Mouse (Mus musculus) stomach, embryonic 16.5 days (tissue): ENCODE measurements around the gene Ston1. TPM values are rescaled to one million over a fixed set of nuclear protein-coding genes. Genes with fewer than 3 reads are reported as not detected.
A peak's percentile ranks its signal among the peaks of the same experiment; 100 is the strongest.

Experiments used
- ATAC-seq: fragments of 200-750 bp; cut with Nextera tagmentation; 2 replicates; pipeline ENCODE4 v1.8.0; 2017; ENCODE audit warnings: moderate number of reproducible peaks, moderate TSS enrichment; ENCODE audit not compliant: insufficient read depth, low FRiP score
- H3K27ac ChIP-seq: fragments of 300-500 bp; sonication (generic); 2 replicates; pipeline ENCODE4 v1.5.1; 2014; ENCODE audit warnings: low read length
- H3K27me3 ChIP-seq: fragments of 300-500 bp; sonication (generic); 2 replicates; pipeline ENCODE4 v1.6.1; 2014; ENCODE audit warnings: low read length, control low read depth, mixed read lengths; ENCODE audit not compliant: control insufficient read depth, insufficient read depth
- H3K36me3 ChIP-seq: fragments of 300-500 bp; sonication (generic); 2 replicates; pipeline ENCODE4 v1.6.1; 2014; ENCODE audit warnings: low read length; ENCODE audit not compliant: control insufficient read depth, insufficient read depth
- H3K4me1 ChIP-seq: fragments of 300-500 bp; sonication (generic); 2 replicates; pipeline ENCODE4 v1.6.1; 2014; ENCODE audit warnings: low read length, control low read depth, mixed read lengths; ENCODE audit not compliant: control insufficient read depth, insufficient read depth
- H3K4me2 ChIP-seq: fragments of 300-500 bp; sonication (generic); 2 replicates; pipeline ENCODE4 v1.6.1; 2014; ENCODE audit warnings: low read depth, low read length, mixed read lengths
- H3K4me3 ChIP-seq: fragments of 300-500 bp; sonication (generic); replicated peaks from 2 replicates; pipeline ENCODE4 v1.5.1; 2014; ENCODE audit warnings: mild to moderate bottlenecking, low read length
- H3K9ac ChIP-seq: fragments of 300-500 bp; sonication (generic); 2 replicates; pipeline ENCODE4 v1.6.1; 2014; ENCODE audit warnings: low read length
- H3K9me3 ChIP-seq: fragments of 300-500 bp; sonication (generic); replicated peaks from 2 replicates; pipeline ENCODE4 v1.6.1; 2016; ENCODE audit warnings: low read length, control low read depth; ENCODE audit not compliant: control insufficient read depth
- WGBS: fragments of 180-500 bp; shearing (Covaris S2); extraction: QIAGEN DNeasy Blood & Tissue Kit; methylation state at CpG from one replicate; pipeline ENCODE4 v1.1.7; 2014; 5-methylcytosine and 5-hydroxymethylcytosine counted together
- polyA plus RNA-seq: library from polyadenylated mRNA; unstranded; fragments of >200 nt; fragmentation: Nextera tagmentation; extraction: Ambion mirVana; gene quantifications from 2 replicates; pipeline ENCODE4 v1.2.1, GENCODE M21; 2015

Gene Ston1
- polyA plus RNA-seq, 1 experiment from 2014 or later, result 5.3 TPM

DNA sequence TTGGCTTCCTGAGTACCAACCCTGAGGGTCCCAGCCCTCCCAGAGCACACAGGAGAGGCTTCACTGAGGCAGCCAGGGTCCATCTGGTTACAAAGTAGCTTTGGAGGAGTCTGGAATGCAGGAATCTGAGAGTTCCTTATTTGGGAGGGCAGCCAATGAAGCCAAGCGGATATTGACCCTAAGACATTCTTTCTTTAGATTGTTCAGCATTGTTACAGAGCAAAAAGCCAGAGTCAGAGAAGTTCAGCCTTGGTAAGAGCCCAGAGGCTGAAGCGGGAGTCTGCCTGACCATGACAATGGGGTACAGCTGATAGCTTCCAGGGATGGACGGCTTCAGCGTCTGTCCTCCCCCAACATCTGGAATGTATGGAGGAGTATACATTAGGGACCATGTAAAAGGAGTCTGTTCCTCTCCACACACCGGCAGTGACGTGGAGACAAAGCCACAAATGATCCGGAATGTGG, 28.9 kb downstream of the Ston1 start:
- no peaks in the 10 kb centered on the region for H3K9me3 ChIP-seq
- H3K27ac ChIP-seq, result peak overlapping the region; percentile 78
- ATAC-seq, result 0 out of 2 replicates have a peak, but pooled peaks have one; percentile 19
- peaks cover 53% of the 10 kb centered on the region for H3K4me1 ChIP-seq
- no peak overlapping the region; the same call in 1 of the 2 replicates for H3K4me3 ChIP-seq
- H3K27me3 ChIP-seq, result no peaks in the 10 kb centered on the region
- H3K36me3 ChIP-seq, result peaks cover 4% of the 10 kb centered on the region; the same call in 1 of the 2 replicates
- peak overlapping the region; percentile 20 for H3K4me2 ChIP-seq
- 29% methylated on average over 7 of the region's 7 CpGs for WGBS
- H3K9ac ChIP-seq, result peak overlapping the region; percentile 19; the same call in 1 of the 2 replicates

DNA sequence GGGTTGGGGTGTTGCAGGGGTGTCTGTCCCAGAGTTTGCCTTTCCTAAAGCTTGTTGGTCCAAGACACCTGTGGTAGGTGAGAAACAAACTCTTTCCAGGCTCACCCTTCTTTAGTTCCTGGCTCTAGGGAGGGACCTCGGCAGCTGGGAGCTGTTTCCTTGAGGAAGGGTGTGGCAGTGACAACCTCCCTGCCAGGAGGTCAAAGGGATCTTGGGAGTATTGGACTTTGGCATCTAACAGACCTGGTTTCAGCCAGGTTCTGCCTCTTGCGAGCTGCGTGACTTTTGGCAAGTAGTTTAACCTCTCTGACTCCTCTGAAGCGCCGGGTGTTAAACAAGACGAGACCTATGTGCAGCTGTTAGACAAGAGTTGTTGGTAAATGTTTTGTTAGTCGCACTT, 29.7 kb downstream of the Ston1 start:
- peaks cover 4% of the 10 kb centered on the region; the same call in 1 of the 2 replicates for H3K36me3 ChIP-seq
- peak overlapping the region; percentile 19; the same call in 1 of the 2 replicates for H3K9ac ChIP-seq
- H3K4me1 ChIP-seq, result peaks cover 56% of the 10 kb centered on the region
- H3K4me3 ChIP-seq, result peak overlapping the region; percentile 12; the same call in 1 of the 2 replicates
- H3K9me3 ChIP-seq, result no peaks in the 10 kb centered on the region
- H3K4me2 ChIP-seq, result peak overlapping the region; percentile 20
- H3K27ac ChIP-seq, result peak overlapping the region; percentile 78
- H3K27me3 ChIP-seq, result no peaks in the 10 kb centered on the region
- ATAC-seq, result no peak
- WGBS, result 37% methylated on average over 7 of the region's 7 CpGs

DNA sequence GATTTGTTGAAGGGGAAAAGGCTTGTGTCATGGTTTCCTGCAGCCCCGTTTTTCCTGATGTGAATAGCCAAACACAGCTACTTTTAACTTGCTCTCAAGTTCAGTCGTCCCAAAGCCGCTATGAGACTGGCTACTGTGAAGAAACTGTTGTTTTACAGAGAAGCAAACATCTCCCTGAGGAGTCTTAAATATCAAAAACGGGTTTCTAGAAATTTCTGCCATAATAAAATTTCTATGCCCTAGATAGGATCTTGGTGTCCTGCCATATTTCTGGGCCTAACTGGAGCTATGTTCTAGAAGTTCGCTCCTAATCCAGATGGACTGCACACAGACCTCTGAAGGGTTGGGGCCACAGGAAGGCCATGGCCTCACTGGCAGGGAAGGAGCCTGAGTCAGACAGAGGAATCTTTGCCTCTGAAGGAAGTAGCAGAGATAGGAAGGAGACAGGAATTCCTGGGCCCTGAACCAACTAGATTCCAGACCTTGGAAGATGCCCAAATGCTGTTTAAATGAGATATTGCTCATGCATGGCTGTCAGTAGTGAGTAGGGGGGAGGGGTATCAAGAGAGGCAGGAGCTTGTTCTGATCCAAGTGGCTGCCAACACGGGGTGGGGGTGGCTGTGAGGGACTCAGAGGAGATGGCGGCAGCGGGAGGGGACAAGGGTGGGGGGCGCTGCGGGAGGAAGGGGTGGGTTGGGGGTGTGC, 31.3 kb downstream of the Ston1 start:
- peak overlapping the region; percentile 60 for H3K9ac ChIP-seq
- no peak overlapping the region for H3K4me3 ChIP-seq
- ATAC-seq, result peak; percentile 71
- H3K36me3 ChIP-seq, result peaks cover 3% of the 10 kb centered on the region; the same call in 1 of the 2 replicates
- H3K4me1 ChIP-seq, result peaks cover 56% of the 10 kb centered on the region
- no peaks in the 10 kb centered on the region for H3K27me3 ChIP-seq
- H3K9me3 ChIP-seq, result no peaks in the 10 kb centered on the region
- 26% methylated on average over 10 of the region's 10 CpGs for WGBS
- H3K27ac ChIP-seq, result peak overlapping the region; percentile 98
- H3K4me2 ChIP-seq, result peak overlapping the region; percentile 36; the same call in 1 of the 2 replicates

DNA sequence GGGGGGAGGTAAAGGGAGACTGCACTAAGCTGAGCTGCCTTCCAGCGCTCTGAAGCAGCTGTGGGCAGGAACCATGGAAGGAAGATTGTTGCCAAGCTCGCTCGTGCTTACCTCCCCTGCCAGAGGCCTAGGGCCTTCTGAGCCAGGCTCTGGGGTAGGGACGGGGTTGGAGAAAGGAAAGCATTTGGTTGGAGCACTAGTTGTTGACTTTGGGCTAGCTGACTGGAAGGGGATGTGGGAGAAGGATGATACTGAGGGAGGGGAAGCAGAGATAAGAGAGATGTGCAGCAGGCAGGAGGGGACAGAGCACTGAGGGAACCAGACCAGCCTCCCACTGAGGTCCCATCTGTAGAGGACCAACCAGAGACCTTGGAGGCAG, 31.9 kb downstream of the Ston1 start:
- Histone ChIP-seq H3K27me3 (no peaks in the 10 kb centered on the region), H3K9me3 (no peaks in the 10 kb centered on the region), H3K4me1 (peaks cover 56% of the 10 kb centered on the region), H3K27ac (peak overlapping the region; percentile 98), H3K36me3 (no peaks in the 10 kb centered on the region), H3K4me2 (peak overlapping the region; percentile 36; the same call in 1 of the 2 replicates), H3K9ac (peak overlapping the region; percentile 60), H3K4me3 (peak overlapping the region; percentile 14; the same call in 1 of the 2 replicates)
- WGBS, result 22% methylated on average over 4 of the region's 4 CpGs
- ATAC-seq, result peak; percentile 67; the same call in 1 of the 2 replicates

DNA sequence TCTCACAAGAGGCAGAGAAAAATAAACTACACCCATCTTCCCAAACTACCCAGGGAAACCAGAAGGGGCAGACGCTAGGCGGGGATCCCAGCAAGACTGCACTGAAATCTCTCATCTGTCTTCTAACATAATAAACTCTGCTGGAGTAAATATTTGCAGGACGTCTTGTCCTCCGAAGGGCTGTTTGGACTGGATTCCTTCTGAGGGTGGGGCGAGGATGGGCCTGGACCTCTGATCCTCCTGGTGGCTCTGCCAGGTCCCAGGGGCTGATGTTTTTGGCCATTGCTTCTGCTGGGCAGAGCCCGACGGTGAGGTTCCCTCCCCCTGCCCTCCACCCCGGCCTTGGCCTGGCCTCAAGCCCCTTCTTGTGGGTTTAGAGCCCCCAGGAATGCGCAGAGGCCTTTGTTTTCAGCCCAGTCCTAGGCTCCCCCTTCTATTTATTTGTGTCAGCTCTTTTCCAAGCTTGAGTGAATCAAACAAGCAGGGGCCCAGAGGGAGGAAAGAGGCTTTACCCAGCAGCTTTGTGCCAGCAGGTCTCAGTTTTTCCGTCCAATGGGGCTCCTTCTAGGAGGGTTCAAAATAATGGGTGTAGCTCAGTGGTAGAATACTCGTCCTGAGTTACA, 32.6 kb downstream of the Ston1 start:
- Histone ChIP-seq H3K36me3 (no peaks in the 10 kb centered on the region), H3K27me3 (no peaks in the 10 kb centered on the region), H3K4me3 (0 out of 2 replicates have a peak overlapping the region, but pooled peaks have one; percentile 10), H3K9ac (peak overlapping the region; percentile 63), H3K27ac (peak overlapping the region; percentile 98), H3K4me2 (peak overlapping the region; percentile 34), H3K9me3 (no peaks in the 10 kb centered on the region), H3K4me1 (peaks cover 56% of the 10 kb centered on the region)
- ATAC-seq, result peak; percentile 34
- WGBS, result 13% methylated on average over 11 of the region's 11 CpGs

DNA sequence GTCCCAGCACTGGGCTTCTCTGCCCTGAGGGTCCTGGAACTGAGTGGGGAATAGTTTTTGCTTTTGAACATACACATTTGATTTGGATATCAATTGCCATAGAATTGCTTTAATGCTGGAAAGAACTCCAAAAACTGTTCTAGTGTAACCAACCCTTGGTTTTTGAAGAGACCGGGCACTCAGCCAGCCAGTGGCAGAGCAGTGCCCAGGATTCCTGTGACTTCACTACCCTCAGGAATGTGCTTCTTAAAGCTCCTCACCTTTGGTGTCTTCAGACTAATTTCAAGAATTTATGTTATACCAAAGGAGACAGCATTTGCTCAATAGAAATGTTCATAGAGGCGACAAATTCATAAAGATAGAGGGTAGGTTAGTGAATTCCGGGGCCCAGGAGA, 33.1 kb downstream of the Ston1 start:
- Histone ChIP-seq H3K4me3 (no peak overlapping the region), H3K27me3 (no peaks in the 10 kb centered on the region), H3K4me1 (peaks cover 51% of the 10 kb centered on the region), H3K4me2 (peak overlapping the region; percentile 34; the same call in 1 of the 2 replicates), H3K36me3 (no peaks in the 10 kb centered on the region), H3K27ac (peak overlapping the region; percentile 98), H3K9ac (peak overlapping the region; percentile 63; the same call in 1 of the 2 replicates), H3K9me3 (no peaks in the 10 kb centered on the region)
- WGBS, result 66% methylated on average over 3 of the region's 3 CpGs
- ATAC-seq, result no peak

DNA sequence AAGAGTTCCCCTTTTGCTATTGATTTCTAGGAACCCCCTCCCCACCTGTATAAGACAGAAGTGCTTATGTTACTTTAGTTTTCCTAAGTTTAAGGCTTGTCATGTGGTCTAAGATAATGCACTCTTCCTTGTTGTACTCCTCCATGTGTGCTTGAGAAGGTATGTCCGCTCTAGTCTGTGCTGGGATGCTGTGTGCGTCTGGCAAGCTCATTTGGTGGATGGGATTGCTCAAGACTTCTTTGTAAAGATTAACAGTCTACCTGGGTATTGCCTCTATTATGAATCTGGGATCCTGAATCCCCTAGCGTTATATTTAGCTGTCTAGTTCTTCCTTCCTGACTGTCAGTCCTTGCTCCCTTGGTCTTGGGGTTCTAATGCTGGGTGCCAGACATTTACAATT, 35.1 kb downstream of the Ston1 start:
- Histone ChIP-seq H3K4me3 (no peak overlapping the region), H3K9ac (no peak overlapping the region), H3K27me3 (no peaks in the 10 kb centered on the region), H3K4me2 (no peak overlapping the region), H3K4me1 (peaks cover 32% of the 10 kb centered on the region), H3K9me3 (no peaks in the 10 kb centered on the region), H3K36me3 (0 out of 2 replicates have a peak, but pooled peaks cover 3% of the 10 kb centered on the region), H3K27ac (no peak overlapping the region)
- WGBS, result 89% methylated on average over 3 of the region's 3 CpGs
- no peak for ATAC-seq

DNA sequence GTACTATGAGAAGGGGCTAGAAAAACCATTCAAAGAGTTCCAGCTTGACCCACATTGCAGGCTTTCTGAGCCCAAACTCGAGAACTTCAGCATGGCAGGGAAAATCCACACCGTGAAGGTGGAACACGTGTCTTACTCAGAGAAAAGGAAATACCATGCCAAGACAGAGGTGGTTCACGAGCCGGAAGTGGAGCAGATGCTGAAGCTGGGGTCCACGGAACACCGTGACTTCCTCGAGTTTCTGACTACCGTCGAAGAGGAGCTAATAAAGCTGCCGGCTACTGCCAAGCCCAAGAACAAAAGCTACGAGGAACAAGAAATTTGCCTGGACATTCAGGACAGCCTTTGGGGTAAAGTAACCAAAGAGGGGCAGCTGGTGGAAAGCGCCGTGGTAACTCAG, 38.6 kb downstream of the Ston1 start:
- H3K27me3 ChIP-seq, result no peaks in the 10 kb centered on the region
- ATAC-seq, result no peak
- no peak overlapping the region for H3K9ac ChIP-seq
- no peak overlapping the region for H3K4me2 ChIP-seq
- 79% methylated on average over 14 of the region's 14 CpGs for WGBS
- peaks cover 2% of the 10 kb centered on the region; the same call in 1 of the 2 replicates for H3K4me1 ChIP-seq
- H3K36me3 ChIP-seq, result 0 out of 2 replicates have a peak, but pooled peaks cover 3% of the 10 kb centered on the region
- H3K27ac ChIP-seq, result no peak overlapping the region
- H3K4me3 ChIP-seq, result no peak overlapping the region
- no peaks in the 10 kb centered on the region for H3K9me3 ChIP-seq

DNA sequence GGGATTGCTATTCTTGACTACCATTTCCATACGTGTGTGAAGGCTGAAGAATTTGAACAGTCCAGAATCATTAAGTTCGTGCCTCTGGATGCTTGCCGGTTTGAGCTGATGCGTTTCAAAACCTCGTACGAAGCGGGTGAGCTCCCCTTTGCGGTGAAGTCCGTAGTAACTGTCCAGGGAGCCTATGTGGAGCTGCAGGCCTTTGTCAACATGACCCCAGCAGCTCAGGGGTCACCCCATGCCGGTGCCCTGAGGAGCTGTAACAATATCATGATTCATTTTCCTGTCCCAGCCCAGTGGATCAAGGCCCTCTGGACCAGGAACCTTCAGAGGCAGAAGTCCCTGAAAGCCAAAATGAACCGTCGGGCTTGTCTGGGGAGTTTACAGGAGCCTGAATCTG, 39.1 kb downstream of the Ston1 start:
- H3K27ac ChIP-seq, result no peak overlapping the region
- H3K4me1 ChIP-seq, result 0 out of 2 replicates have a peak, but pooled peaks cover 2% of the 10 kb centered on the region
- ATAC-seq, result no peak
- no peak overlapping the region for H3K9ac ChIP-seq
- 0 out of 2 replicates have a peak, but pooled peaks cover 3% of the 10 kb centered on the region for H3K36me3 ChIP-seq
- no peaks in the 10 kb centered on the region for H3K9me3 ChIP-seq
- H3K4me3 ChIP-seq, result no peak overlapping the region
- 47% methylated on average over 12 of the region's 12 CpGs for WGBS
- no peak overlapping the region for H3K4me2 ChIP-seq
- no peaks in the 10 kb centered on the region for H3K27me3 ChIP-seq
